Mouse (Mus musculus) lung, postnatal 4 days (tissue): ENCODE measurements at regions not wholly inside any gene's neighbourhood (a gene's known extent, or its start where the extent isn't known, plus 50 kb on each side); places are given as distances from the start of the nearest gene placed in this dataset.

Experiments used
- DNase-seq, 2 experiments: peaks; one replicate each; pipeline ENCODE4 v3.0.0; 2021

- no peak for DNase-seq
Measured at GRCm38 (mm10) chr3:19458386-19458785, 170.1 kb downstream of the 1700064H15Rik start.

GRCm38 (mm10) chr3:19457431-19457830 lies 171.0 kb downstream of the 1700064H15Rik start:
- no peak for DNase-seq

- DNase-seq, result no peak
Measured at GRCm38 (mm10) chr3:19455838-19456448, 172.5 kb downstream of the 1700064H15Rik start.

GRCm38 (mm10) chr3:19451022-19451421 lies 177.5 kb downstream of the 1700064H15Rik start:
- DNase-seq, result peak; percentile 74 to 86

GRCm38 (mm10) chr3:19448931-19449330 lies 179.5 kb downstream of the 1700064H15Rik start:
- DNase-seq, result no peak

- DNase-seq, result no peak
Measured at GRCm38 (mm10) chr3:19448192-19448591, 180.3 kb downstream of the 1700064H15Rik start.

GRCm38 (mm10) chr3:19447733-19448132 lies 180.7 kb downstream of the 1700064H15Rik start:
- no peak for DNase-seq

GRCm38 (mm10) chr3:19444914-19445313 lies 183.6 kb downstream of the 1700064H15Rik start:
- no peak for DNase-seq

- no peak for DNase-seq
Measured at GRCm38 (mm10) chr3:19441827-19442226, 186.7 kb downstream of the 1700064H15Rik start.

- peak in 1 of 2 experiments; percentile 28 for DNase-seq
Measured at GRCm38 (mm10) chr3:19430159-19430558, 198.3 kb downstream of the 1700064H15Rik start.

GRCm38 (mm10) chr3:19429422-19430076 lies 198.9 kb downstream of the 1700064H15Rik start:
- DNase-seq, result peak in 1 of 2 experiments; percentile 32

- DNase-seq, result no peak
Measured at GRCm38 (mm10) chr3:19429010-19429409, 199.5 kb downstream of the 1700064H15Rik start.

- peak; percentile 37 to 51 for DNase-seq
Measured at GRCm38 (mm10) chr3:19426130-19426556, 202.3 kb downstream of the 1700064H15Rik start.

- DNase-seq, result no peak
Measured at GRCm38 (mm10) chr3:19425322-19425721, 203.2 kb downstream of the 1700064H15Rik start.

- no peak for DNase-seq
Measured at GRCm38 (mm10) chr3:19424384-19424783, 204.1 kb downstream of the 1700064H15Rik start.

- no peak for DNase-seq
Measured at GRCm38 (mm10) chr3:19421430-19421944, 207.0 kb downstream of the 1700064H15Rik start.

- no peak for DNase-seq
Measured at GRCm38 (mm10) chr3:19420912-19421311, 207.6 kb downstream of the 1700064H15Rik start.

GRCm38 (mm10) chr3:19410938-19411515 lies 217.4 kb downstream of the 1700064H15Rik start:
- peak; percentile 44 to 47 for DNase-seq

GRCm38 (mm10) chr3:19408283-19408682 lies 220.2 kb downstream of the 1700064H15Rik start:
- DNase-seq, result peak; percentile 32 to 66

- no peak for DNase-seq
Measured at GRCm38 (mm10) chr3:19407591-19408090, 220.8 kb downstream of the 1700064H15Rik start.

- no peak for DNase-seq
Measured at GRCm38 (mm10) chr3:19406351-19407151, 221.9 kb downstream of the 1700064H15Rik start.

- no peak for DNase-seq
Measured at GRCm38 (mm10) chr3:19385675-19386074, 242.8 kb downstream of the 1700064H15Rik start.

GRCm38 (mm10) chr3:19368998-19369397 lies 259.5 kb downstream of the 1700064H15Rik start:
- DNase-seq, result no peak
